Mouse (Mus musculus) layer of hippocampus, adult 6 months (tissue): ENCODE measurements around the gene Il1b. TPM values are rescaled to one million over a fixed set of nuclear protein-coding genes. Genes with fewer than 3 reads are reported as not detected.

Source experiments
- long read RNA-seq, 2 experiments: library from polyadenylated mRNA; unstranded; transcript quantifications; one replicate each; pipeline ENCODE4 v2.0.0; 2019 to 2020
- polyA plus RNA-seq: library from polyadenylated mRNA; unstranded; fragments of <200 nt; fragmentation: Nextera tagmentation; gene quantifications from 2 replicates; pipeline ENCODE4 v1.2.3, GENCODE M21; 2021

Il1b gene
- 0.20 and 0.24 TPM in 2 replicates for polyA plus RNA-seq
- long read RNA-seq, experiment 1 = 0 reads
- long read RNA-seq, experiment 2 = 0 reads

DNA sequence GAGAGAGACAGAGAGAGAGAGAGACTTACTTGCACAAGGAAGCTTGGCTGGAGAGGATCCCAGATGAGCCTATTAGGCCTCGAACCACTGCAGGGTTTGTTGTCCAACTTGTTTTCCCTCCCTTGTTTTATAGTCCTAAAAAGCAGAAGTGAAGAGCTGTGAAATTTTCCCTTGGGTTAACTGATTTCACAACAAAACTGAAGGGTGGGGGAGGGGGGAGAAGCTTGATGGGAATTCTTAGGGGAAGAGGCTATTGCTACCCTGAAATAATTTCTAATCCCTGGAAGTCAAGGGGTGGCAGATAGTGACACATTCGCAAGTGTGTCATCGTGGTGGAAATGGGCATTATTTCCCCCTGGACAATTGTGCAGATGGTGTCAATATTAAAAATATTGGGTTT lies at the start of gene Il1b:
Il1b (minus strand) TSS at position 101 of the 400 bp plus-strand sequence.

Other genes starting within 250 kb of the Il1b start
- 28.4 and 32.0 TPM in 2 replicates for gene Chchd5, start 241.4 kb downstream of the Il1b start, polyA plus RNA-seq
- 15.8 and 16.3 TPM in 2 replicates for gene Slc20a1, start 172.4 kb downstream of the Il1b start, polyA plus RNA-seq
- 0.20 and 0.25 TPM in 2 replicates for gene Ckap2l, start 73.9 kb downstream of the Il1b start, polyA plus RNA-seq
- 0.24 and 0.40 TPM in 2 replicates for gene Il1a, start 61.2 kb downstream of the Il1b start, polyA plus RNA-seq
- not detected in 2 replicates for gene F830045P16Rik, start 165.5 kb upstream of the Il1b start, polyA plus RNA-seq
- gene Sirpa, start 221.7 kb upstream of the Il1b start, polyA plus RNA-seq = 119 and 122 TPM in 2 replicates